Mouse (Mus musculus): Measurements from ENCODE around the gene 2200002D01Rik.
A peak's percentile ranks its signal among the peaks of the same experiment; 100 is the strongest.

Gene 2200002D01Rik

DNA sequence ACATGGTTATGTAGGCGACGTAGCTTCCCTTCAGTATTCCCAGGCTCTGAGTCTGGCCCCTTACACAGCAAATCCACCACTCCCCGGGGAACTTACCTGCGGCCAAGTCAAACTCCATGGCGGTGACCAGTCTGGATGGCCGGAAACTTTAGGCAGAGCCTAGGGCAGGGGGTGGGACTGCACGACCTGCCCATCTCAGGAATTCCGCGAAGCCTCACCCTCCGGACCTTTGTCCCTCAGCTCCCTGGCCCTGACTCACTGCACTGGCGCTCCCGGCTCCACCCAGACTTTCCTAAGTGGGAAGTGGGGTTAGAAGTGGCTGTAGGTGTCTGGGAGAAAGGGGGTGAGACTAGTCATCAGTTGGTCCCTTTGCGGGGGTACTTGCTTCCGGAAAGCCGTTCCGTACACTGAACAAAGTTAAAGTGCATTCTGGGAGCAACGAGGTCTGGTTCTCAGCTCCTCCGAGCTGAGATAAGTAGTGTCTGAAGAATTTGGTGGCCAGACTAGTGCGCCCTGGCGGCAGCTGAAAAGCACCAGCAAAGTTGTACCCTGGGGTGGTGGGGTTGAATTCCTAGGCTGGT is at the start of gene 2200002D01Rik:
2200002D01Rik (minus strand) TSS at position 206 of the 581 bp plus-strand sequence.
- DNase-seq, result peak; percentile 56

DNA sequence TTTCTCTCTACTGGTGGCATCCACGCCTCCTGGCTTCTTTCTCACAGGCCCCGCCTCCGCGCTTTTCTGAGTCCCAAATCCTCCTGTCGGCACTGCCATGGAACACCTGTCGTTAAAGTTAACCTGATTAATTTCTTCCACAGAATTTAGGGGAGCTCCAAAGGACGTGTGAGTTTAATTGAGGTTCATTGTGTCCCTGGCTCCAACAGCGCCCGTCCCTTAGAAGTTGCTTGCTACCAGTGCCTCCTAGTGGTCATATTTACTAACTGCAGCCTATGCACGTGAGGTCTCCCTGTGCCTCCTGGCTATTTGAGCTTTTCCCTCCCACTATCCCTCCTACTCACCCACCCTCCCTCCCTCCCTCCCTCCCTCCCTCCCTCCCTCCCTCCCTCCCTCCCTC is 48.7 kb upstream of the 2200002D01Rik start:
- DNase-seq, result peak; percentile 77

- DNase-seq, result no peak
Observed at GRCm38 (mm10) chr7:29295861-29296647, 47.8 kb upstream of the 2200002D01Rik start.

GRCm38 (mm10) chr7:29294111-29294761 is 46.0 kb upstream of the 2200002D01Rik start:
- DNase-seq, result no peak

DNA sequence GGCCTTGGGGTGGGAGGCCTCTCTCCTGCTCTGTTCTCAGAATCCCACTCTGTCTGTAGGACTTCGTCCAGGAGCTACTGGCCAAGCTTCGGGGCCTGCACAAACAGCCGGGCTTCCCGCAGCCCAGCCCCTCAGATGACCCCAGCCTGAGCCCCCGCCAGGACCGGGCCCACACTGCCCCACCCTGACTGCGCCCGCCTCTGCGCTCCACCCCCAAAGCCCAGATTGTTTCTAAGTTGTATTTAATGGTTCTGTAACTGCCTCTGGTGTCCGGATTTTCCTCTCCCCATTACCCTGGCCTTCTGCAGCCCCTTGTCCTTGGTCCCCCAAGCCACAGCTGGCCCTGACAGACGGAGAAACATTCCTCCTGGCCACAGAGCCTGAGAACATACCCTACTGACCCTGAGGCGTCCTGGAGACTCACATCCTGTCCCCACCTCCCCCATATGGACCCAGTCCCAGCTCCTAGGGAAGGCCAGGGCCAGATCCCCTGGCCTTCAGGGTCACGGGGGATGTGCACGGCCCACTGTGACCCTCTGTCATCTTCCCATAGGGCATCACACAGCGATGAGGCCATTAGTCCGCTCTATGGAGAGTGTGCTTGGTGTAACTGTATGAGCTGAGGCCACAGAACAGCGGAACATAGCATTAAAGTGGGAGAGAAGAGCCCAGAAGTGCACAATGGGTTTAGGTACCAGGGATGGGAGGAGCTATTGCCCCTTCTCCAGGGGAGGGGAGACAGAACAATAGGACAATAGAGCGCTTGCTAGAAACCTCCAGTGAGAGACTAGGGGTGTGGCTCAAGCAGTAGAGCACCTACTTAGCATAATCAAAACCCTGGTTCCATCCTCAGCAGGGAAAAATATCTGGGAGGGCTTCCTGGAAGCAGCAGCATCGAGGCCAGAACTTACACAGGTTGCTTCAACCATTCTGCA is 45.1 kb upstream of the 2200002D01Rik start:
- no peak for DNase-seq

DNA sequence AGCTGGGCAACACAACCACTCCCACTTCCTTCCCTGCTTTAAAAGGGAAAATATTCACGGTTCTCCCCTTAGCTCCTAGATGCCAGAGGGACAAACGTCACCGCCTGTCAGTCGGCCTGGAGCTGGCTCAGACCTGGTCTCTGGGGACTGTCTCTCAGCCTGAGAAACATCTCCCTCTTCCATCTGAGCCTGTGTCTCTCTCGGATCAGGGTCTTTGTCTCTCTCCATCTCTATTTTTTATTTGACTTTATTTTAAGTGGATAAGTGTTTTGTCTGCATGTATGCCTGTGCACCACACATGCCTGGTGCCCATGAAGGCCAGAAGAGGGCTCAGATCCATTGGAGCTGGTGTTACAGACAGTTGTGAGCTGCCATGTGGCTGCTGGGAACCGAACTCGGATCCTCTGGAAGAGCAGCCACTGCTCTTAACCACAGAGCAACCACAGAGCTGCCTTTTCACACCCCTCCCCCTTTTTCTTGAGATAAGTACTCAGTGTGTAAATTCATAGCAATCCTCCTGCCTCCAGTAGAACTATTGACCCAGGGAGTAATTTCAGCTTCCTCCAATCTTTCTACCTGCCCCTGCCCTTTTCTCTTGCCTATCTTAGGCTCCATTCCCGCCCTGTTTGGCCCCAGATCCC is 44.3 kb upstream of the 2200002D01Rik start:
- no peak for DNase-seq

- no peak for DNase-seq
Observed at GRCm38 (mm10) chr7:29291616-29292457, 43.6 kb upstream of the 2200002D01Rik start.

- no peak for DNase-seq
Observed at GRCm38 (mm10) chr7:29290691-29291485, 42.6 kb upstream of the 2200002D01Rik start.

GRCm38 (mm10) chr7:29289856-29290255 is 41.6 kb upstream of the 2200002D01Rik start:
- DNase-seq, result no peak

- peak; percentile 89 for DNase-seq
Observed at GRCm38 (mm10) chr7:29288942-29289638, 40.8 kb upstream of the 2200002D01Rik start, which contains the start of gene Ppp1r14a. Gene Ppp1r14a, plus strand, starts transcription at chr7:29289308.

DNA sequence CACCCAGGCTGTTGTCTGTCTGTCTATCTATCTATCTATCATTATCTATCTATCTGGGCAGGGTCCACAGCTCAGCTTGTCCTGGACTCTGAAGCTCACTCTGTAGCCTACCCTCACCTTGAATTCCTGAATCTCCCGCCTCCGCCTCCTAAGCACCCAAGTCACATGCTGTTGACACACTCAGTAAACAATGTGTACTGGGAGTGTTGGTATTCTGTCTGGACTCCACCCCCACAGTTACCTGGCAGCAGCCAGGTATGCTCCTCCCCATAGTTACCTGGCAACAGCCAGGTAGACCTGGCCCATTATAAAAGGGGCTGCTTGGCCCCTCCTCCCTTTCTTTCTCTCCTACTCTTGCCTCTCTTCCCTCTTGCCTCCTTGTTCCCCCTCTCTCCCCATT is 39.8 kb upstream of the 2200002D01Rik start:
- no peak for DNase-seq

DNA sequence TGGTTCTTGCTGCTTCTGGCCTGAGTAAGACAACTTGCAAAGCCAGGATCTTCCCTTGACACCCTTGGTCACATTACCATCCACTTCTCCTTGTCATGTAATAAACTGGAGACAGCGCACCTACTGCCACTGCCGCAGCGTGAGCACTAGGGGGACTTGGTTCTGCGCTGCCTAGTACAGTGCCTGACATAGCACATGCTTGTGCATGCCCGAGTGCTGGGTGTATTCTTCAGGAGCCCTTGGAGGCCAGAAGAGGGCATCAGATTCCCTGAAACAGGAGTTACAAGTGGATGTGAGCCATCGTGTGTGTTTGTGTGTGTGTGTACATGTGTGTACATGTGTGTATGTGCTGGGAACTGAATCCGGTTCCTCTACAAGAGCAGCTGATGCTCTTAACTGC is 39.2 kb upstream of the 2200002D01Rik start:
- DNase-seq, result no peak

DNA sequence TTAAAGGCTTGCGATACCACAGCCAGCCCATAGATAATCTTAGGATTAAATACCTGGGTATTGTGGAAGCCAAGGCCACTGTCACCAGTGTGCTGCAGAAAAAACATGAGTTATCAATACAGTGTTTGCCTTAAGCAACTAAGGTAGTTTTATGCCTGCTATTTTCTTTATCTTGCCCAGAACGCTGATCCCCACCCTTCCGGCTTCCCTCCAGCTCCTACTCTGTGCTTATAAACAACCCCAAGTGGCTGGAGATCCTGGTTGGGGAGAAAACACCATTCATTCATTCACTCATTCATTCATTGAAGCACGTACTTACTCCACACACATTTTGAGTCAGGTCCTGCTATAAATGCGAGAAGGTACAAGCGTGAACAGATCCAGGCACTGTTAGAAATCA is 36.3 kb upstream of the 2200002D01Rik start:
- DNase-seq, result no peak

GRCm38 (mm10) chr7:29283876-29284275 is 35.6 kb upstream of the 2200002D01Rik start:
- no peak for DNase-seq

- DNase-seq, result no peak
Observed at GRCm38 (mm10) chr7:29282074-29282554, 33.8 kb upstream of the 2200002D01Rik start.

- DNase-seq, result peak; percentile 86
Observed at GRCm38 (mm10) chr7:29281201-29282073, 33.2 kb upstream of the 2200002D01Rik start, which contains the start of gene Spint2. Gene Spint2, minus strand, starts transcription at chr7:29281912.

GRCm38 (mm10) chr7:29280801-29281200 is 32.5 kb upstream of the 2200002D01Rik start:
- DNase-seq, result peak; percentile 70

DNA sequence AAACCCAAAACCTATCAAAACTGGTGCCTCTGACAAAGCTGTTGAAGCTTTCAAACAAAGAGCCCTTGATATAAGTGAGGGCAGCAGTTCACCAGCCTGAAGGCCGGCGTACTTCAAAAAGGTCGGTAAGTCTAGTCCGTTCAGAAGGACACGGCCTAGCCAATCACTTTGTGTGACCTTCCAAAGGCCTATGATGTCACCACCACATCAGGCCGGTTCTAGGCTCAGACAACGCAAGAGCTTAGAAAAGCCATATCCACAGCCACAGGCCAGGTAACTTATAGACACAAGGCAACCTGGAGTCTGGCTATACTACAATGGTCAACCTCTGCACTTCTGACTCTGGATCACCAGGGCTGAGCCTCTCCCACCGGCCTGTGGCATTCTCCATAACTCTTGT is 31.7 kb upstream of the 2200002D01Rik start:
- DNase-seq, result peak; percentile 19
